Mouse (Mus musculus) lung, postnatal 0 days (tissue): ENCODE results near the gene Des. TPM values are rescaled to one million over a fixed set of nuclear protein-coding genes. Genes with fewer than 3 reads are reported as not detected.
A peak's percentile ranks its signal among the peaks of the same experiment; 100 is the strongest.

Source experiments
- ATAC-seq: fragments of 200-750 bp; cut with Nextera tagmentation; 2 replicates; pipeline ENCODE4 v1.8.0; 2017; ENCODE audit warnings: moderate library complexity
- DNase-seq: peaks from one replicate; pipeline ENCODE4 v3.0.0-alpha.2; 2016; ENCODE audit warnings: low spot score
- H3K27ac ChIP-seq: fragments of 300-500 bp; sonication (generic); 2 replicates; pipeline ENCODE4 v1.5.1; 2014; ENCODE audit warnings: antibody characterized with exemption, mild to moderate bottlenecking, low read length, mixed read lengths
- H3K27me3 ChIP-seq: fragments of 300-500 bp; sonication (generic); replicated peaks from 2 replicates; pipeline ENCODE4 v1.6.1; 2014; ENCODE audit warnings: low read length, mixed read lengths; ENCODE audit not compliant: insufficient read depth
- H3K36me3 ChIP-seq: fragments of 300-500 bp; sonication (generic); 2 replicates; pipeline ENCODE4 v1.6.1; 2014; ENCODE audit warnings: low read length, mixed read lengths; ENCODE audit not compliant: insufficient read depth
- H3K4me1 ChIP-seq: fragments of 300-500 bp; sonication (generic); 2 replicates; pipeline ENCODE4 v1.6.1; 2014; ENCODE audit warnings: antibody characterized with exemption, low read depth, low read length, mixed read lengths; ENCODE audit not compliant: insufficient read depth
- H3K4me2 ChIP-seq: fragments of 300-500 bp; sonication (generic); replicated peaks from 2 replicates; pipeline ENCODE4 v1.6.1; 2014; ENCODE audit warnings: low read depth, mild to moderate bottlenecking, low read length, moderate library complexity, mixed read lengths
- H3K4me3 ChIP-seq: fragments of 300-500 bp; sonication (generic); 2 replicates; pipeline ENCODE4 v1.5.1; 2014; ENCODE audit warnings: low read depth, low read length
- H3K9ac ChIP-seq: fragments of 300-500 bp; sonication (generic); replicated peaks from 2 replicates; pipeline ENCODE4 v1.6.1; 2014; ENCODE audit warnings: low read depth, mild to moderate bottlenecking
- H3K9me3 ChIP-seq: fragments of 300-500 bp; sonication (generic); 2 replicates; pipeline ENCODE4 v1.6.1; 2016; ENCODE audit warnings: low read length, mixed read lengths
- CTCF ChIP-seq: IDR thresholded peaks from 2 replicates; pipeline ENCODE4 v1.5.1; 2016; ENCODE audit warnings: antibody characterized with exemption, mild to moderate bottlenecking
- EP300 ChIP-seq: IDR thresholded peaks from 2 replicates; pipeline ENCODE4 v1.6.1; 2016; ENCODE audit warnings: antibody characterized with exemption, mild to moderate bottlenecking, control low read depth
- WGBS: fragments of 180-500 bp; shearing (Covaris S2); extraction: QIAGEN DNeasy Blood & Tissue Kit; methylation state at CpG from one replicate; pipeline ENCODE4 v1.1.7; 2014; 5-methylcytosine and 5-hydroxymethylcytosine counted together
- polyA plus RNA-seq: library from polyadenylated mRNA; unstranded; fragments of >200 nt; fragmentation: Nextera tagmentation; extraction: Ambion mirVana; gene quantifications from 2 replicates; pipeline ENCODE4 v1.2.1, GENCODE M21; 2015

The Des gene
- polyA plus RNA-seq, 1 experiment from 2014 or later = 67.3 TPM

- H3K4me2 ChIP-seq = no peak overlapping the region
- 88% methylated on average over 3 of the region's 3 CpGs for WGBS
- H3K4me3 ChIP-seq = no peak overlapping the region
- ATAC-seq (no peak), DNase-seq (no peak)
- no peak overlapping the region for H3K9ac ChIP-seq
- no peaks in the 10 kb centered on the region for H3K36me3 ChIP-seq
- no peak for TF ChIP-seq CTCF
- TF ChIP-seq EP300 = no peak
- no peaks in the 10 kb centered on the region; the same call in 1 of the 2 replicates for H3K4me1 ChIP-seq
- no peaks in the 10 kb centered on the region for H3K9me3 ChIP-seq
- peaks cover 7% of the 10 kb centered on the region for H3K27me3 ChIP-seq
- H3K27ac ChIP-seq = no peak overlapping the region
These were observed 33.7 kb downstream of the Des start for GRCm38 (mm10) chr1:75393846-75394245.

- ATAC-seq (peak; percentile 86), DNase-seq (peak; percentile 97)
- Histone ChIP-seq H3K4me2 (peak overlapping the region; percentile 44; the same call in 1 of the 2 replicates), H3K4me1 (peaks cover 9% of the 10 kb centered on the region), H3K27ac (peak overlapping the region; percentile 84), H3K36me3 (0 out of 2 replicates have a peak, but pooled peaks cover 2% of the 10 kb centered on the region), H3K27me3 (no peaks in the 10 kb centered on the region), H3K4me3 (no peak overlapping the region), H3K9ac (no peak overlapping the region), H3K9me3 (no peaks in the 10 kb centered on the region)
- TF ChIP-seq EP300 = no peak
- TF ChIP-seq CTCF = peak; percentile 87
- WGBS = 8% methylated on average over 9 of the region's 9 CpGs
These were observed 38.8 kb downstream of the Des start for GRCm38 (mm10) chr1:75398761-75399402.

- peak overlapping the region; percentile 84 for H3K27ac ChIP-seq
- no peak for TF ChIP-seq CTCF
- TF ChIP-seq EP300 = no peak
- 0 out of 2 replicates have a peak overlapping the region, but pooled peaks have one; percentile 19 for H3K9ac ChIP-seq
- no peaks in the 10 kb centered on the region for H3K27me3 ChIP-seq
- WGBS = 6% methylated on average over 15 of the region's 15 CpGs
- peaks cover 9% of the 10 kb centered on the region for H3K4me1 ChIP-seq
- 0 out of 2 replicates have a peak, but pooled peaks cover 2% of the 10 kb centered on the region for H3K36me3 ChIP-seq
- peak overlapping the region; percentile 44 for H3K4me2 ChIP-seq
- no peak overlapping the region for H3K4me3 ChIP-seq
- H3K9me3 ChIP-seq = no peaks in the 10 kb centered on the region
- peak; percentile 81 for ATAC-seq
- peak; percentile 81 for DNase-seq
These were observed 39.8 kb downstream of the Des start for GRCm38 (mm10) chr1:75399755-75400492.

GRCm38 (mm10) chr1:75400493-75401115 lies 40.5 kb downstream of the Des start:
- TF ChIP-seq EP300 = no peak
- peaks cover 9% of the 10 kb centered on the region for H3K4me1 ChIP-seq
- H3K27ac ChIP-seq = no peak overlapping the region; the same call in 1 of the 2 replicates
- no peak overlapping the region for H3K4me3 ChIP-seq
- no peak overlapping the region for H3K9ac ChIP-seq
- H3K36me3 ChIP-seq = peaks cover 2% of the 10 kb centered on the region; the same call in 1 of the 2 replicates
- no peaks in the 10 kb centered on the region for H3K27me3 ChIP-seq
- peak overlapping the region; percentile 44 for H3K4me2 ChIP-seq
- WGBS = 29% methylated on average over 6 of the region's 6 CpGs
- ATAC-seq (no peak), DNase-seq (no peak)
- no peaks in the 10 kb centered on the region for H3K9me3 ChIP-seq

GRCm38 (mm10) chr1:75405547-75405946 lies 45.4 kb downstream of the Des start:
- Histone ChIP-seq H3K4me2 (no peak overlapping the region), H3K4me1 (no peaks in the 10 kb centered on the region), H3K27me3 (no peaks in the 10 kb centered on the region), H3K4me3 (no peak overlapping the region), H3K9me3 (no peaks in the 10 kb centered on the region), H3K36me3 (peaks cover 2% of the 10 kb centered on the region; the same call in 1 of the 2 replicates), H3K9ac (no peak overlapping the region), H3K27ac (no peak overlapping the region)
- ATAC-seq = no peak
- WGBS = 82% methylated on average over 3 of the region's 3 CpGs
- no peak for DNase-seq
- TF ChIP-seq EP300 = no peak
- TF ChIP-seq CTCF = no peak

- H3K27me3 ChIP-seq = no peaks in the 10 kb centered on the region
- H3K4me2 ChIP-seq = no peak overlapping the region
- no peaks in the 10 kb centered on the region for H3K4me1 ChIP-seq
- H3K27ac ChIP-seq = no peak overlapping the region
- no peaks in the 10 kb centered on the region for H3K9me3 ChIP-seq
- TF ChIP-seq EP300 (no peak), CTCF (no peak)
- no peak for DNase-seq
- no peak overlapping the region for H3K9ac ChIP-seq
- peaks cover 2% of the 10 kb centered on the region; the same call in 1 of the 2 replicates for H3K36me3 ChIP-seq
- no peak overlapping the region for H3K4me3 ChIP-seq
- WGBS = 90% methylated on average over 15 of the region's 15 CpGs
- no peak for ATAC-seq
These were observed 46.0 kb downstream of the Des start for GRCm38 (mm10) chr1:75406173-75406572.
